Mouse (Mus musculus) macrophage (primary cell): ENCODE measurements around the gene Mapk8ip1. TPM values are rescaled to one million over a fixed set of nuclear protein-coding genes. Genes with fewer than 3 reads are reported as not detected.

Experiments used
- H3K27ac ChIP-seq: fragments of 350-480 bp; formaldehyde crosslinking; 2 replicates; pipeline ENCODE4 v1.9.0; 2021
- H3K36me3 ChIP-seq: fragments of 350-480 bp; formaldehyde crosslinking; 2 replicates; pipeline ENCODE4 v1.9.0; 2021; ENCODE audit errors: inconsistent target
- H3K4me3 ChIP-seq: fragments of 350-480 bp; formaldehyde crosslinking; 2 replicates; pipeline ENCODE4 v1.9.0; 2021; ENCODE audit errors: inconsistent target
- H3K79me2 ChIP-seq: fragments of 350-480 bp; formaldehyde crosslinking; 2 replicates; pipeline ENCODE4 v1.9.0; 2021; ENCODE audit errors: inconsistent target
- WGBS: methylation state at CpG from one replicate; pipeline ENCODE4 v1.1.7; 2026; ENCODE audit warnings: inconsistent platforms; ENCODE audit not compliant: missing documents; 5-methylcytosine and 5-hydroxymethylcytosine counted together
- polyA plus RNA-seq: library from polyadenylated mRNA; stranded (reverse); fragments of 250-400 nt; gene quantifications from 3 replicates; pipeline ENCODE4 v1.2.4, GENCODE M21; 2018; ENCODE audit warnings: inconsistent platforms

Gene Mapk8ip1
- polyA plus RNA-seq, 1 experiment from 2014 or later = 0.09 TPM

DNA sequence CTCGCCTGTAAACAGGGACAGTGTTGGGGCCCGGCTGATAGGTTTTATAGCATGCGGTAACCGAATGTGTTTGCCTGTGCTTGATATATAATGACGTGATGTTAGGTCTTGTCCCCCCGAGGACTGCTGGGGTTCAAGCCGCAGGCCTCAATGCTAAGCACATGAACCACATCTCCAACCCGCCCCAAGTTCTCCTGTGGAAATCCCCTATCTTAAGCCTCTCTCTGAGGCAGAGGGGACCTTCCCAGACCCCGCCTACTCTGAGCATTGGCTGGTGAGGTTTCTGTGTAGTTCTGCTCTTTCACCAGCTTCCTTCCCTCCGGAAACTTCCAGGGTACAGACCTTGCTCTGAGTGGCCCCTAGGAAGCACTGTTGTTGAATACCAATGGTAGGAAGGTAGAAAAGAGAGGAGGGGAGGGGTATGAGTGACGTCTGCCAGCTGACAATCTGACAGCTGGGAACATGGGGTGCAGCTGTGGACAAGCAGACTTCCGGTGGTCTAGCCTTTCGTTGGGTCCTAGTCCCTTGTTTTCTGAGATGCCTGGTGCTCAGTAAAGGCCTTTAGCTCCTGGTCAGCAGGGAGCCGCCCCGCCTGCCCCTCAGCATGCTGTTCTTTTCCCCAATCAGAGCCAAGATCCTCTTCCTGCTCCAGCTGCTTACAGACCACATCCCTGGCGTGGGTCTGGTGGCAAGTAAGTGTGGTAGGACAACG lies 21.1 kb downstream of the Mapk8ip1 start:
- 89% methylated on average over 16 of the region's 17 CpGs for WGBS
- Histone ChIP-seq H3K4me3 (no peak overlapping the region), H3K79me2 (peaks cover 21% of the 10 kb centered on the region; the same call in 1 of the 2 replicates), H3K27ac (no peak overlapping the region), H3K36me3 (peaks cover 48% of the 10 kb centered on the region)

- Histone ChIP-seq H3K36me3 (peaks cover 47% of the 10 kb centered on the region), H3K79me2 (peaks cover 21% of the 10 kb centered on the region; the same call in 1 of the 2 replicates), H3K27ac (no peak overlapping the region), H3K4me3 (no peak overlapping the region)
- 90% methylated on average over 6 of the region's 7 CpGs for WGBS
Observed at GRCm38 (mm10) chr2:92377320-92377719, 23.7 kb downstream of the Mapk8ip1 start.

- Histone ChIP-seq H3K4me3 (peak overlapping the region; percentile 97), H3K79me2 (peaks cover 21% of the 10 kb centered on the region; the same call in 1 of the 2 replicates), H3K27ac (no peak overlapping the region), H3K36me3 (peaks cover 36% of the 10 kb centered on the region)
- 76% methylated on average over 6 of the region's 6 CpGs for WGBS
Observed at GRCm38 (mm10) chr2:92376300-92376699, 24.8 kb downstream of the Mapk8ip1 start.

DNA sequence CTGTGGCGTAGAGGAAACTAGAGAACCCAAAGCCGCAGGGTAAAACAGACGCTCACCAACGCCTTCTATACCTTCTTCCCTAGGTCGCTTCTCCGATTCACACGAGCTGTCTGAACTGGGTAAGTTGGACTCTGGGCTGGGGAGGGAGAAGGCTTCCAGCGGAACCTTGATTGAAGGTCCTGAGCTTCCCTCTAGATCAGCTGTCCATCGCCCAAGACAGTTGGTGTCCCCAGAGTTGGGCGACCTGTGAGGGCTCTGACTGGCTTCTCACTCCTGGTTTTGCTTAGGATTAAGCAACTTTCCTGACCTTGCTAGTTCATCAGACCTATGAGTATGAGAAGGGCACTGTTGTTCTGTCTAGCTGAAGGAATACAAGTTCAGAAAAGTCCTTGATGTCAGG lies 25.3 kb downstream of the Mapk8ip1 start:
- Histone ChIP-seq H3K36me3 (peaks cover 33% of the 10 kb centered on the region), H3K4me3 (peak overlapping the region; percentile 97), H3K27ac (peak overlapping the region; percentile 67), H3K79me2 (peaks cover 21% of the 10 kb centered on the region; the same call in 1 of the 2 replicates)
- under 1% methylated on average over 10 of the region's 10 CpGs for WGBS

- Histone ChIP-seq H3K36me3 (peaks cover 28% of the 10 kb centered on the region), H3K27ac (peak overlapping the region; percentile 67), H3K79me2 (peaks cover 21% of the 10 kb centered on the region; the same call in 1 of the 2 replicates), H3K4me3 (peak overlapping the region; percentile 97)
- WGBS = under 1% methylated on average over 29 of the region's 29 CpGs
Observed at GRCm38 (mm10) chr2:92375099-92375623, 25.9 kb downstream of the Mapk8ip1 start.

- Histone ChIP-seq H3K36me3 (peaks cover 21% of the 10 kb centered on the region), H3K4me3 (peak within 1 kb of the TSS; percentile 97), H3K79me2 (peaks cover 21% of the 10 kb centered on the region; the same call in 1 of the 2 replicates), H3K27ac (peak within 1 kb of the TSS; percentile 67)
- WGBS = 4% methylated on average over 16 of the region's 16 CpGs
Observed at GRCm38 (mm10) chr2:92374514-92374913, 26.5 kb downstream of the Mapk8ip1 start, which contains the start of the genes Pex16 and Large2. TSS of gene Pex16 (plus strand) at chr2:92374676. TSS of gene Large2 (minus strand) at chr2:92374869.

GRCm38 (mm10) chr2:92373437-92373813 lies 27.6 kb downstream of the Mapk8ip1 start:
- peaks cover 21% of the 10 kb centered on the region; the same call in 1 of the 2 replicates for H3K79me2 ChIP-seq
- no peak overlapping the region for H3K27ac ChIP-seq
- no peak overlapping the region for H3K4me3 ChIP-seq
- WGBS = 52% methylated on average over 11 of the region's 11 CpGs
- H3K36me3 ChIP-seq = peaks cover 10% of the 10 kb centered on the region

DNA sequence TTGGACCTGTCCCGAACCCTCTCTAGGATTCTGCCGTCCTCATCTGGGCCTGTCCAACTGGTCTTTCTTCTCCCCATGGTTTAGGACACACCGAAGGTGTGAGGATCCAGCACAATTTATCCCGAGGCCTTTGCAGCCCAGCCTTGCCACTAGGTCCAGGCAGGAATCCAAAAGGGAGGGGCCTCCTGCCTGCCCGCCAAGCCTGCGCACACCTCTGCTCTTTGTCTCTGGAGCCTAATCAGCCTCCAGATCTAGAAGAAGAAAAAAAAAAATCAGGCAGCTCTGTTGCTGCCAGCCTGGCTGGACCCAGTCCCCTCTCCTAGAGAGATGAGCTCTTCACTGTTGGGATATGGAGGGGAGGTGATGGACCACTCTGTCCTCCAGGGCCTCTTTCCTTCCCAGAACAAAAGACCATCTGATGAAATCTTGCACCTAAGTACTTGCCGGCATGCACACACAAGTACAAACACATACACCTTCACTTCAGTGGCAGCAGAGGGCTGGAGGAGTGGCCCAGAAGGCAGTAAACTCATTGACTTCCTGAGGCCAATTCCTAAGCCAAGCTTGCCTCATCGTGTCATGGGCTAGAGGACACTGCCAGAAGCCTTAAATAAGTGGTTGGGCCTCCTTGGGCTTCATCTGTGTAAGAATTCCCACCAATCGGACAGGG lies 28.2 kb downstream of the Mapk8ip1 start:
- 81% methylated on average over 9 of the region's 9 CpGs for WGBS
- Histone ChIP-seq H3K36me3 (peaks cover 5% of the 10 kb centered on the region), H3K4me3 (no peak overlapping the region), H3K27ac (no peak overlapping the region), H3K79me2 (peaks cover 21% of the 10 kb centered on the region; the same call in 1 of the 2 replicates)

DNA sequence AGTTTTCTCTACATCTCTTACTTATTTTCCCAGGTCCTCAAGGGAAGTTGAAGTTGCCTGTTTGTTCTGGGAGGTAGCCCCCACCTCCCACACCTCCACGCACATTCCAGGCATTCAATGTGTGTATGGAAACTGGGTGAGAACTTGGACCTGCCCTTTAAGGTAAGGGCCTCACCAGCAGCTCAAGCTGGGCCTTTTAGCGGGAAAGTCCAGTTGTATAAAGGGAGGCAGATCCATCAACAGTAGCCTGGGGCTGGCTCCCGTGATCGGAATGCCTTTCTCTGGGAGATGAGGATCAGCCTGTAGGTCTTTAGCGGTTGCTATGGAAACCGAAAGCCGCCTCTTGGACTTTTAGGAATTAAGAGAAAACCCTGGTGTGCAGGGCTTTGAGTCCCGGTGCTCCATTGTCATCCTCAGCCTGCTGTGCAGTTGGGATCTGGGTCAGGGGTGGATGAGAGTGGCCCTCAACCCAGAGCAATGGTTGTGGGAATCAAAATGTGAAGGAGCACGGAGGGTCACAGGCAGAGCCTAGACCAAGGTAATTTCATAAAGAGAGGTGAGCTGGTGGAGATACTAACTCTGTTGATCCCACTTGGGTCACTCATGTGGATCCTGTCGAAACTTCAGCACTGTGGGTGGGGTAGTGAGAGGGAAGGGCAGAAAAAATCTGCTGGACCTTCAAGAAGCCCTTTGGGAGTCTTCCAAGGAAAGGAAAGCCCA lies 28.9 kb downstream of the Mapk8ip1 start:
- H3K36me3 ChIP-seq = no peaks in the 10 kb centered on the region
- no peak overlapping the region for H3K27ac ChIP-seq
- no peak overlapping the region for H3K4me3 ChIP-seq
- peaks cover 17% of the 10 kb centered on the region; the same call in 1 of the 2 replicates for H3K79me2 ChIP-seq
- 93% methylated on average over 10 of the region's 10 CpGs for WGBS

- Histone ChIP-seq H3K27ac (no peak overlapping the region), H3K79me2 (peaks cover 7% of the 10 kb centered on the region; the same call in 1 of the 2 replicates), H3K4me3 (no peak overlapping the region), H3K36me3 (no peaks in the 10 kb centered on the region)
- 22% methylated on average over 44 of the region's 45 CpGs for WGBS
Observed at GRCm38 (mm10) chr2:92370821-92371805, 29.9 kb downstream of the Mapk8ip1 start.

DNA sequence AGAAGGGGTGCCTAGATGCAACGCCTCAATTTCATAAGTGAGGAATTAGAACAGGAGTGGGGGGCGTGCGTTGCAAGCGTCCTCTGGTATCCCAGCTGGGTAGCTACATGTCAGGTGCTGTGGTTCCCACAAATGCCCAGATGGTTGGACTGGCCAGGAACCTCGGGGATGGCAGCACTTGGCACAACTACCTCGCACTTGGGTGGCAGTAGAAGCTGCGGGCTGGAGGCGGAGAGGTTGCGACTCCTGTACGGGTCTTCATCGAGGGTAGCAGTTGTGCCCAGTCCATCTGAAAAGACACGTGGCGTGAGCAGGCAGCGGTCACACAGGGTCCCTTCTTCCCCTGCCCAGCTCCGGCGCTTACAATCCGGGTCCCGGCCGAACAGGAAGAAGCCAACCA lies 30.7 kb downstream of the Mapk8ip1 start:
- H3K4me3 ChIP-seq = no peak overlapping the region
- no peaks in the 10 kb centered on the region; the same call in 1 of the 2 replicates for H3K79me2 ChIP-seq
- H3K36me3 ChIP-seq = no peaks in the 10 kb centered on the region
- no peak overlapping the region for H3K27ac ChIP-seq
- whole genome bisulfite sequencing = 25% methylated on average over 19 of the region's 19 CpGs

GRCm38 (mm10) chr2:92367383-92368029 lies 33.6 kb downstream of the Mapk8ip1 start:
- Histone ChIP-seq H3K4me3 (no peak overlapping the region), H3K36me3 (peaks cover 4% of the 10 kb centered on the region; the same call in 1 of the 2 replicates), H3K79me2 (no peaks in the 10 kb centered on the region), H3K27ac (no peak overlapping the region)
- 81% methylated on average over 15 of the region's 20 CpGs for WGBS

DNA sequence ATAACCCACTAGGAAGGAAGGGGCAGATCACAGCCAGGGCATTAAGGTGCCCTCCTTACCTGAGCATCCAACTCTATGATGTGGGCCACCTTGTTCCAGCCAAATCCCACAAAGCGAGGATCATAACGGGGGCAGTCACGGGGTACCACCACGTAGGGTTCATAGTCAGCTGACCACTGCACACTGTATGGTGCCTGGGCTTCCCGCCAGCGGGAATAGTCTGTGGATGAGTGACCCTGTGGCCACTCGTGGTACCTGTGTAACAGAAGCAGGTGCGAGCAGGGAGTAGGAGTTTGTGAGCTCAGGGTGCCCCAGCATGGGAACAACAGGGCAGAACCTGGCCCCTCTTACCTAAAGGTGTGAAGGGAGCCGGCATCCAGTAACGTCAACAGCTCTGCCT lies 35.5 kb downstream of the Mapk8ip1 start:
- Histone ChIP-seq H3K36me3 (peaks cover 21% of the 10 kb centered on the region), H3K4me3 (no peak overlapping the region), H3K79me2 (no peaks in the 10 kb centered on the region), H3K27ac (no peak overlapping the region)
- 94% methylated on average over 10 of the region's 10 CpGs for WGBS
